Mouse (Mus musculus) liver, adult (tissue): ENCODE measurements around the gene Gatad2a.

Source experiments
- GATA4 ChIP-seq: IDR thresholded peaks from 2 replicates; pipeline ENCODE4 v1.6.1; 2014; ENCODE audit warnings: mild to moderate bottlenecking, low read length; ENCODE audit not compliant: insufficient replicate concordance

Gene Gatad2a

DNA sequence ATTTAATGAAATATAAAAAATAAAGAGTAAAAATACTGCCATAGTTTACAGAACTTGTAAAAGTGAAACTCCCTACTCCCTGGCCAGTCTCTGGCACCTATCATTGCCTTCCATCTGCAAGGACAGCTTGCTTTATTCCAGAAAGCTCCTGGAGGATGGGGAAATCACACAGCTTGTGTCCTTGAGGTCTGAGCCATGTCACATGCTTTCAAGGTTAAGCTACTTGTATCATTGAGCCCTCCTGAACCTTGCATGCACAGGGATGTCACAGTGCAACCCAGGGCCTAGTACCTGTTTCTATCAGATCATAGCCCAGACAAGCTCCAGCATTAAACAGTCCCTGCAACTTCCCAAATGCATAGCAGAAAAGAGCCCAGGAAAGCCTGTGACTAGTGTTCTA lies 36.9 kb downstream of the Gatad2a start:
- no peak for TF ChIP-seq GATA4

GRCm38 (mm10) chr8:69957879-69958278 lies 38.3 kb downstream of the Gatad2a start:
- TF ChIP-seq GATA4, result no peak

DNA sequence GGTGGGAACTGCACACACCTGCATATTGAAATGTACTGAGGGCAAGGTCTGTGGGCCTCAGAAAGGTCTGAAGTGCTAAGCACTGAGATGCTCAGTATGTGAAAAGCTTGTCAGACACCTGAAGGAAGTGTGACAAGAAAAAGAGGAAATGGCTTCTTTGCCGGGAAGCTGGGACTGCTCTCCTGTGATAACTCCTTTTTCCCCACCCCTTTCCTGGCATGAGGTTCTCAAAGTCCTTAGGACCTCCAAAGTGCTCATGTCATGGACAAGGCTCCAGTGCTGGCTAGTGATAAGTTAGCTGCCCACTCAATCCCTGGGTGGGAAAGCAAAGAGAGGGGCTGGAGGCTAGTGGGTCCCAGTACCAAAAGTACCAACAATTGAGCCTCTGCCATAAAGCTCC lies 38.8 kb downstream of the Gatad2a start:
- TF ChIP-seq GATA4, result no peak

GRCm38 (mm10) chr8:69956651-69957050 lies 39.5 kb downstream of the Gatad2a start:
- no peak for TF ChIP-seq GATA4

GRCm38 (mm10) chr8:69954642-69955041 lies 41.5 kb downstream of the Gatad2a start:
- no peak for TF ChIP-seq GATA4

- TF ChIP-seq GATA4, result no peak
Observed at GRCm38 (mm10) chr8:69954213-69954612, 42.0 kb downstream of the Gatad2a start.

GRCm38 (mm10) chr8:69950300-69950699 lies 45.9 kb downstream of the Gatad2a start:
- no peak for TF ChIP-seq GATA4

- TF ChIP-seq GATA4, result no peak
Observed at GRCm38 (mm10) chr8:69940386-69940785, 55.8 kb downstream of the Gatad2a start.

GRCm38 (mm10) chr8:69939633-69940032 lies 56.6 kb downstream of the Gatad2a start:
- no peak for TF ChIP-seq GATA4

DNA sequence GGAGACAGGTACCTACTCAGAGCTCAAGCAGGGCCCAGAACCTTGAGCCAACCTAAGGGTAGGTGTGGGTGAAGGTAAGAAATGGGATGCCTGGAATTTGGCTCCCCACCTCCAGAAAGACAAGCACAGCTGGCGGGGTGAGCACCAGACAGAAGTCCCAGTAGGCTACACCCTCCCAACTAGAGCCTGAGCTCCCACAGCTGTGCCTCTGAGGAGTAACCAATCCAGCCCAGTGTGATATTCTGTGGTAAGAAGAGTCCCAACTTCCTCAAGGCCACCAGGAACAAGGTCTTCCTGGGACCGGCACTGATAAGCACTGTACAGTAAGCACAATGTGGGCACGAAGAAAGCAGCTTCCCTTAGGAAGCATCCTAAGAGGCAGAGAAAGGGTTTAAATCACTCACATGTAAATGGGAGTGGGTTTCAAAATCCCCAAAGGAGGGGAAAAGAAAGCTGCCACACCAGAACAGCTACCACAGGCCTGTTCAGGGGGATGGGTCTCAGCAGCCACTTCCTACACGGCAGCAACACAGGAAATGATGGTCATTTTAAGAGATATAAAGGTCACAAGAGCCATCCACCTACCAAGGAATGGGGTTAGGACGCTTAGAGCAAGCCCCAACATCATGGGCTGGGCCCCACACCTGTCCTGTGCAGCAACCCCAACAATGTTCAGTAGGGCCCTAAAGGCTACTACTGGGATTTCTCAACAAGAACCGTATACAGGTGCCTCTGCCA lies 57.8 kb downstream of the Gatad2a start:
- no peak; the same call in 1 of the 2 replicates for TF ChIP-seq GATA4

DNA sequence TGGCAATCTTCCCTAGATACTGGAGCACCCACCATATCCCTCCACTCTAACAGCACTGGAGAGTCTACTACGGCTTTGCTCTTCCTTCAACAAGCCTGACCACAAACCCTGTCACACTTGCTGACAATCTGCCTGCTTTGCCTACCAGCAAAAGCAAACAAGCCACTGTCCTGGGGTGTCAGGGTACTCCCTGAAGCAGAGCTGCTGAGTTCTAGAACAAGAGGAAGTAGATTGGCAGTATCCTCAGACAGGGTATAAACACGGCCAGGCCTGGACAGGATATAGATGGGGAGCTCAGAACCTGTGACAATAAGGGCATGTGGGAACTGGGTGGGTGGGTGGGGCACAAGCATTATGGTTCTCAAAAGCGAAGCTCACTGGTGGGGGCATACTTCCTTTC lies 58.7 kb downstream of the Gatad2a start:
- no peak for TF ChIP-seq GATA4

- no peak for TF ChIP-seq GATA4
Observed at GRCm38 (mm10) chr8:69936050-69936794, 60.0 kb downstream of the Gatad2a start.

DNA sequence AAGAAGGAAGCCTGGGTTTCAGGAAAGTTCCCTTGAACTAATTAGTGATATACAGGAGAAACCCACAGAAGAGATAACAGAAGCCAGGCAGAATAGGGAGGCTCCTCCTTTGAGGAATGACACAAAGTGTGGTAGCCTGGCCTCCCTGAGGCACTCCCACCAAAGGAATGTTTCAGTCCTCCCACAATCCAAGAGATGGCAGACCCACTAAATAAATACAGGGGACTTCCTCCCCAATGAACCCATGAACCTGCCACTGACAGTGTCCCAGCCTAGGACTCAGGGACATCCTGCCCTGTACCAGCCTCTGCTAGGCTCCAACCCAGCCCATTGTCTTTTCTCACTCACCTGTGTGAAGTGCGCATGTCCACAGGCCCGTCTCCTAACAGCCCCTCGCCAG lies 60.8 kb downstream of the Gatad2a start:
- no peak for TF ChIP-seq GATA4

DNA sequence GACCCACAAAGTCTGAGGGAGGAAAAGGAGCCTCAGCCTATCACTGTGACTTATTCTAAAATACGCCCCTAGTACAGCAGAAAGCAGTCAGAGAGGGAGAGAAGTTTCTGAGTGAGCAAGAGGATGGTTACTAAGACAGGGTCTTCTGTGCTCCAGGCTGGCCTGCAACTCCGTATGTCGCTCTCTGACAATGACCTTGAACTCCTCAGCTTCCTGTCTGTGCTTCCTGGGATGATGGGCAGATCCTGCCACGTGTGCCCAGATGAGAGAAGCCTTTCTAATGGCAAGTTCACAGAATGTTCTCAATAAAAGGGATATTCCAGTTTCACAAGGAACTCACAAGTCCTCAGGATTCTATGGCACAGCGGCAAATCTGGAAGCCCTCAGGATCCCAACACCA lies 61.6 kb downstream of the Gatad2a start:
- no peak for TF ChIP-seq GATA4

DNA sequence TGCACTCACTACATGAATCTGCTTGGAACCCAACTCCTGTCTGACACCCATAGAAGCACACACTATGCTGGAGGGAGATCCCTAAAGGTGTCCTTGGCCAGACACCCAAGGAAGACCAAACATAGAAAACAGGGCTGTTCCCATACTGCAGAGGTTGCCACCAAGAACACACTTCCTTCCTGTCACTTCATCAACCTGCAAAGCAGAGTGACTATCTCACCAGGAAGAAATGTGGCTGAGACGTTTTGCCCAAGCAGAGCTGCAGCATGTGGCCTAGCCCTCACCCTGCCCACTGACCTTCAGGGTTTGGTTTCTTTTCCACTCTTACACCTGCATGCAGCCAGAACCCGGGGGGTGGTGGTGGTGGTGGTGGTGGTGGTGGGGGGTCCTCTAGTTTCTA lies 62.4 kb downstream of the Gatad2a start:
- no peak for TF ChIP-seq GATA4

- no peak for TF ChIP-seq GATA4
Observed at GRCm38 (mm10) chr8:69926901-69927300, 69.3 kb downstream of the Gatad2a start.
